Mouse (Mus musculus) left cerebral cortex, postnatal 36 days (tissue): ENCODE measurements around the gene Cd276. TPM values are rescaled to one million over a fixed set of nuclear protein-coding genes. Genes with fewer than 3 reads are reported as not detected.

ENCODE experiments used
- DNase-seq, 2 experiments: peaks; one replicate each; pipeline ENCODE4 v3.0.0; 2021 to 2022; ENCODE audit warnings: low spot score in 2 of 2, mixed read lengths in 1 of 2
- intact Hi-C: fragments of 180-260 bp; cut with DNase I; formaldehyde crosslinking; loops from one replicate; pipeline ENCODE4 v1.15.1; 2025
- total RNA-seq, 2 experiments: library from RNA; stranded (reverse); gene quantifications; 2 replicates each; pipeline ENCODE4 v1.2.3; 2021

Gene Cd276
- total RNA-seq, 2 experiments from 2014 or later, result 8.7 to 8.8 TPM

- DNase-seq, result no peak
- intact Hi-C loops, result no loop called here
These were observed 34.2 kb downstream of the Cd276 start for GRCm38 (mm10) chr9:58520816-58521581.

DNA sequence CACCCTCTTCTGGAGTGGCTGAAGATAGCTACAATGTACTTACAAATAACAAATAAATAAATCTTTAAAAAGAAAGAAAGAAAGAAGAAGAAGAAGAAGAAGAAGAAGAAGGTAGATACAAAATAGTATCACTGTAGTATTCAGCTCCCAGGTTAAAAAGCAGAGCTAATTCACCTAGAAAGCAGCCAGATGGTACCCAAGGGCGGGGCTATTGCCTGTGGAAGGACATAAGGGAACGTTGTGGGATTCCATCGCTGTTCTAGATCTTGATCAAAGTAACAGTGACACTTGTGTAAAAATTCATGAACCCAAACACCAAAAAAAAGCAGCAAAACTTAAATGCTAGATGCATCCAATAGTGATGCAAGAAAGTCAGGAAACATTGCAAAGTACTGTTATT, 35.3 kb downstream of the Cd276 start:
- intact Hi-C loops, result no loop called here
- no peak for DNase-seq

GRCm38 (mm10) chr9:58517866-58518750, 37.1 kb downstream of the Cd276 start:
- intact Hi-C loops, result no loop called here
- DNase-seq, result no peak

DNA sequence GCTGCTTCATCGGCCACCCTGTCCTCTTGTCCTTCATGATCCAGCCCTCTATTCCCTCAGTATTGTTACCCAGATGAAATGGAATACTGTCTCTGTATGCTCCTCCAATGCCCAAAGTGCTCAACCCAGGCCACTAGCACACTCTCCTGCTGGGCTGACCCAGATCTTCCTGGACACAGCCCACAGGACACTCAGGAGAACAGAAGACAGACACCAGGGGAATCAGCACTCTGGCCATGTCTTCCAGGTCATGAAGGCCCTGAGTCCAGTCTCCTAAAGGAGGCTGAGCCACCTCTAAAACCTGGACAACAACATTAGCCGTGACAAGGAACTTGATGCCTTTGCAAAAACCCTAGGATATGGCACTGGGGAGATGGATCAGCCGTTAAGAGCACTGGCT, 38.8 kb downstream of the Cd276 start:
- intact Hi-C loops, result no loop called here

GRCm38 (mm10) chr9:58513749-58514148, 41.5 kb downstream of the Cd276 start:
- intact Hi-C loops, result no loop called here
- no peak for DNase-seq

More for the DNA sequence above, 38.8 kb downstream of the Cd276 start:
- DNase-seq, result no peak

DNA sequence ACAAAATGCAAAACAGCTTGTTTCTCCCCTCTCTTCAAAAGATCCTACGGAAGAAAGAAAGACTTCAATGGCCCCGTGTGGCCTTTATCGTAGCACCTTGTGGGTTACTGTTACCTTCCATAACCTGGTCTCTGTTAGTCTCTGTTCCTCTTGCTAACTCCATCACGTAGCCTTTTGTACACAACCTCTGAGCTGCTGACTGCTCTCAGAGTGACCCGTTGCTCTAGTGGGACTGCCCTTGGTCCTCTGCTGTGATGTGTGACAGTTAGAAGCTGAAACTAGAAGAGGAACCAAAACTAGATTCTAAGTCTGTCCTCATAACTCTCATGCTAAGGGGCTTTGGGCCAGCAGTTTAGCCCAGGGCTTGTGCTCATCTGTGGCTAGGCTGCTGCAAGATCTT, 44.8 kb downstream of the Cd276 start:
- intact Hi-C loops, result no loop called here
- DNase-seq, result no peak

GRCm38 (mm10) chr9:58507216-58508005, 47.8 kb downstream of the Cd276 start:
- intact Hi-C loops, result no loop called here
- DNase-seq, result no peak

DNA sequence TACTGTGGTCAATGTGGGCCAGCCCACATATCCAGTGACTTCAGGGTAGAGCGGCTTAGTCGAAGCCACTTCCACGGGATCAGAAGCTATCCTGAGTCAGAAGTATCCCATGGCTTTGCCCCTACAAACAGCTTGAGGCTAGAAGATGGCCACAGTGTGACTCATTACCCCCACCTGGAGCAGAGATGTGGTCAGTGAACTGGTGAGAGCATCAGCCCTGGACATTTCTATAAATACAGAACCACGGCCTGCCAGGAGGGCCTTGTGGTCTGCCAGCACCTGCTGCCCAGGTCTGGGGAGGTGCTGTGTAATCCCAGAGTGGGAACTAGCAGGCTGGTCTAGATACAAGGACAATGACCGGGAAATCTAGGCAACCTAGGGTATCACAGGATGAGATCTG, 54.3 kb downstream of the Cd276 start:
- intact Hi-C loops, result no loop called here
- DNase-seq, result no peak

GRCm38 (mm10) chr9:58497942-58498341, 57.3 kb downstream of the Cd276 start:
- no peak for DNase-seq
- intact Hi-C loops, result no loop called here

DNA sequence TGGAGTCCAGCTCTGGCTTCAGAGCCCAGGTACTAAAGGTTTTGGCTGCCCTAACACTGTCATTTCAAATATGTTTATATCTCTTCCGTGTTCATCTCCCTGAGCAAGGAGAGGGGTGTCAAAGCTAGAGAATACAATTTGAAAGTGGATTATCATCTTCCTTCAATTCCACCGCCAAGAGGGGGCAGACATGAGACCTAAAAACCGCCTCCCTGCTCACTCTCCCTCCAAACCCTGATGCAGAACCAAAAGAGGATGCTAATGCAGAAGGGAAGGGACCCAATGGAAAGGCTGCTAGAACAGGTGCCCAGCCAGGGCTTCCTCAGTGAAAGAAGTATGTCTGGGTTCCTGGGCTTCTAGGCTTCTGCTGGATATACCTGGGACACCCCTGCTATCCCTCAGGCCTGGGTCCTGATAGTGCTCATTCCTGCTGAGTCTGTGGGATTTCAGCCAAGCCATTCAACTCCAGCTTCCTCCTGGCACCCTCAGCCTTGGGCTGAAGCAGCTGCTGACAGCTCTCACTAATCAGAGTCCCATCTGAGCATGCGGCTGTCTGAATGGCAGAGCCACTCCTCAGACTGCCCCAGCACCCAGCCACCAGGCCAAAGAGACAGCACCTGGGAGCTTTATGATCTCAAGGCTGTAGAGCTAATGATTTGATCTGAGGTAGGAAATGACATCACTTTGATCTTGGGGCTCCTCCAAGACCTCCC, 58.6 kb downstream of the Cd276 start:
- intact Hi-C loops, result no loop called here
- no peak for DNase-seq

DNA sequence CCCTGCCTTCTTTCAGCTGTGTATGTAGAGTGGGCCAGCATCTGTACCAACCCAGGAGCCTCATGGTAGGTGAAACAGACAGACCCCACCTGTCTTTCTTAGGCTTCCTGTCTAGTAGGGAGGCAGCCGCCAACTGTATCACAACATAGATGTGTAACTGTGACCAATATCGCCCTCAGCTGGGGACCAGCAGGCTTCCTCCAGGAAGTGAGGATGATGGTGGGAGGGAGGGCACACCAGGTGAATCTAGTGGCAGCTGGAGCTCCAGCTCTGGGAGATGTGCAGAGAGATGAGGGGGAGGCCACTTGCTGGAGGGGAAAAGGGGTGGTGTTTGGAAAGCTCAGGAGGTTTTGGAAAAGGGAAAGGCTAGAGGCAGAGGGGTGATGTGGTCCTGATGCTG, 60.2 kb downstream of the Cd276 start:
- no peak for DNase-seq
- intact Hi-C loops, result no loop called here

DNA sequence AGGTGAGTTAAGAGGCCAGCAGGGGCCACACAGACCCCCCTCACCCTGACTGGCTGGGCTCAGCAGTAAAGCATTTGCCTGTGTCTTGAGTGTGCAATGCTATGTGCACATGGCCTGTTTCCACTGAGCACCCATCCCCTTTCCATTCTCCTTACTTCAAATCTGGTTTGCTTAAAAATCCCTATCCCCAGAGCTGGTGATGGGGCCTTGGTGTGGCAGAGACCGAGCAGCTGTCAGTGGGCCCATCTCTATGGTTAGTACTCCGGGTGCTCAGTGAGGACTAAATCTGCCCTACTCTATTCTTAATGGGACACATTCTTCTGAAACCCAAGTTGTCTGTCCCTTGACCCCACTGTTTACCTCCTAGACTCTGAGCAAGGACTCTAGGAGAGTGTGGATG, 64.8 kb downstream of the Cd276 start:
- intact Hi-C loops, result loop anchor here (5.0 kb wide), 1 partner anchor 118 kb away; the partner anchor contains the start of gene Tbc1d21
- DNase-seq, result no peak

DNA sequence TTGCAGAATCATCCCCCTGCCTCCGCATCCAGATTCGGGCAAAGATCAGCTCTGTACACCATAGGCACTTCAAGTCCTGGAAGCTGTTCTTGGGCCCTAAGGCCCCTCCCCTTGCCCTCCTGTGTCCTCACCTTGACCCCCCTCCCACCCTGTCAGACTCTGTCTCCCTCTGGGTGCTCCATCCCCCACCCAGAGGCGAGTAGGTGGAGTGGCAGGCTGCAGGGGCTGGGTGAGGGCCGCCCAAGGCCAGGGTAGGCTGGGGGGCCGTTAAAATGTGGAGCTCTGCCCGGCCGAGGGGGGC, 65.4 kb downstream of the Cd276 start:
- intact Hi-C loops, result loop anchor here (2.0 to 5.0 kb wide), 3 partner anchors 47 to 159 kb away; partner anchors contain the start of gene Tbc1d21
- no peak for DNase-seq

DNA sequence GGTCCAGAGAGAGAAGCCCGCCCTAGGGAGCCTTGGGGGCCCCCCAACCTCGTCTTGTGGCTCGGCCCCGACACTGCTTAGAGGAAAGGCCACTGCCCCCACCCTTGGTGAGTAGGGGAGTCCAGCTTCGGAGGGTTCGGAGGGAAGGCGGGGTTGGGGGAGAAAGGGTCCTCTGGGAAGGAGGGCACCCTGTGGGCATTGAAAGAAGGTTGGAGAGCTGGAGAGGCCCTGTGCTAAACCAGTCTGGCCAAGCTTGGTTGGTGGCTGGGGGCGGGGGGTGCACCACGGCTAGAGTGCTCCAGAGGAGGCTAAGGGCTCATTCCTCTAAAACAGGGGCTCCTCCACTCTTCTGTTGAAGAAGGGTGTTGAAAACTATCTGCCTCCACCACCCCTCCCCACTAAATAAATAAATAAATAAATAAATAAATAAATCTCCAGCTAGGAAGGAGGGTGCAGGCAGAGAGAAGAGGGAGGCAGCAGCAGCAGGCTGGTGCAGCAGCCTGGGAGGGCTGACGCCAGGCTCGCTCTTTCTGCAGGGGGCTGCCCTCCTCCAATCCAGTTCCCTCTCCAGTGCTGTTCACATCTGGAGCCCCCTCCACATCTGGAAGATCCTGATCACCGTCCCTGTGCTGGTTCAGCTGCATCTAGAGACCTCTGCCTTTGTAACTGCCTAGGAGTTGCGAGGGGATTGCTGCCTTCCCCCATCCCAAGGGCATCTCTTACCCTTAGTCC, 65.9 kb downstream of the Cd276 start:
- intact Hi-C loops, result loop anchor here (2.0 kb wide), 2 partner anchors 46 to 158 kb away; no protein-coding TSS in a partner anchor
- DNase-seq, result no peak

DNA sequence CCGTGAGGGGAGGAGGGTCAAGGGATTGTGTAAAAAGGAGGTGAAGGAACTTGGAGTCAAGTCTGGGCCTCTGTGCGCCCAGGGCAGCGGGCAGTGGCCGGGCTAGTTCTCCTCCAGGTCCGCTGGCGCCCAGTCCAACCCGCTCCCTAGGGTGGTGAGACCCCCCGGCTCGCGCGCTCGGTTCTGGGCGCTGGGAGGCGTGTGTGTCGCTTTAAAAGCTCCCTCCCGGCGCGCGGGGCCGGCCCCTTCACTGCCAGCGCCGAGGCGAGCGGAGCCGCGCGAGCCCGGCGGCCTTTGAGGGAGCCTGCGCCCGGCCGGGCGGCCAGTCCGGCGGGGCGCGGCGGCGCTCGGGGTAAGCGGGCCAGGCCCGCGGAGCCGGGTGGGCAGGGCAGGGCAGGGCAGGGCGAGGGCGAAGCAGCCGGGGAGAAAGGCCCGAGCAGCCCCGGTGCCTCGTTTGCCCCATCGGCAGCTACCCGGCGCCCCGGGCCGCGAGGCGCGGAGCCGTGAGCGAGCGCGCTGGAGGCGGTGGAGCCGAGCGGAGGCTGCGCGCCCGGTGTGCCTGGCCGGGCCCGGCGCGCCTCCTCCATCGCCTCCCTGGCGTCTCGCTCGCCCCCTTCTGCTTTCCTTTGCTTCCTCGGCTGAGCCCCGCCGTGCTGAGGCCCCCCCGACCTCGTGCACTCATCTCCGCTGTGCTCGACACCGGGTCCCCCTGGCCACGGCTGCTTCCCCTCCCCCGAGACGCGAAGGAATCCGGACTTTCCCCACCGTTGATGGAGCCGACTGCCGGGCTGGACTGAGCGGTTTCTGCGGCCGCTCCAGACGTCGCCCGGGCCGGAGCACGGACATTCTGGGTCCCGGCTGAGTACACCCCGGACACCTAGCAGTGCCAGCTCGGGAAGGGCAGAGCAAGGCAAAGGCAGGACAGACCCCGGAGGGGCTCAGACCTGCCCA, 67.1 kb downstream of the Cd276 start, which contains the start of gene Insyn1:
Gene Insyn1 (plus strand): TSS at position 753 of the 951 bp plus-strand sequence.
- intact Hi-C loops, result loop anchor here (2.0 kb wide), 2 partner anchors 45 to 157 kb away; no protein-coding TSS in a partner anchor

DNA sequence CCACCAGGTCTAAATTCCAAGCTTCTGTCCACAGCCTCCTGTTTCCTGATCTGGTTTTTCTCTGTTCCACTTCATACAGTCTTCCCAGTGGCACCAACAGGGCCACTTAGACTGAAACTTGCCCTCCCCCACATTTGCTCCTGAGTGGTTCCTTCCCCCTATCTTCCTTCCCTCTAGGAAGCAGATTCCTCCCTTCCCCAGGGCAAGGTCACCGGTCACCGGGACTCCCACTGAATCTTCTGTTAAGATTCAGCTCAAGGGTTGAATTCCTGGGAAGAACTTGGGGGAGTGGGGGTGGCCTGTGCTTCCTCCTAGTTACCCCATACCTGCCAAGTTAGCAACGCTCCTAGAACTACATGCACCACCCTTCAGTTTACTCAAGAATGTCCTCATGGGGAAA, 68.2 kb downstream of the Cd276 start:
- intact Hi-C loops, result no loop called here
- no peak for DNase-seq

More for the DNA sequence above, 67.1 kb downstream of the Cd276 start, which contains the start of gene Insyn1:
- DNase-seq, result peak; percentile 71 to 78
